Mouse (Mus musculus) CH12.LX (cell line): ENCODE measurements at regions not wholly inside any gene's neighbourhood (a gene's known extent, or its start where the extent isn't known, plus 50 kb on each side); places are given as distances from the start of the nearest gene placed in this dataset.

Experiments used
- DNase-seq: peaks from one replicate; pipeline ENCODE4 v3.0.0-alpha.2; 2013; ENCODE audit errors: extremely low read depth
- H3K27ac ChIP-seq: 2 replicates; pipeline ENCODE4 v1.5.1; 2012; ENCODE audit warnings: low read depth, mild to moderate bottlenecking, control low read depth, moderate library complexity; ENCODE audit not compliant: insufficient read depth
- H3K27me3 ChIP-seq: replicated peaks from 2 replicates; pipeline ENCODE3; 2012; ENCODE audit warnings: inconsistent platforms
- H3K36me3 ChIP-seq, 2 experiments: replicated peaks in 1 of 2; 2 replicates each; pipeline versions ENCODE3 to v1.6.1; 2012; ENCODE audit warnings: inconsistent platforms in 1 of 2, low read length in 1 of 2, mild to moderate bottlenecking in 1 of 2, mixed read lengths in 1 of 2, moderate library complexity in 1 of 2; ENCODE audit not compliant: control insufficient read depth in 1 of 2, insufficient read depth in 1 of 2
- H3K4me1 ChIP-seq, 2 experiments: 2 replicates each; pipeline ENCODE4 v1.6.1; 2012; ENCODE audit warnings: inconsistent platforms in 1 of 2, moderate library complexity in 1 of 2; ENCODE audit not compliant: insufficient read depth in 2 of 2, control insufficient read depth in 1 of 2
- H3K4me2 ChIP-seq: 2 replicates; pipeline ENCODE4 v1.6.1; 2012; ENCODE audit warnings: low read depth, mild to moderate bottlenecking, control low read depth; ENCODE audit not compliant: poor library complexity, insufficient read depth, severe bottlenecking
- H3K4me3 ChIP-seq, 3 experiments: fragments of 150-350 bp in 1 of 3; sonication (generic) in 1 of 3; replicated peaks in 1 of 3; 2 replicates each; pipeline versions ENCODE3 to v1.5.1; 2011 to 2012; ENCODE audit warnings: low read depth in 2 of 3, low read length in 2 of 3, mild to moderate bottlenecking in 2 of 3, moderate library complexity in 2 of 3, control low read depth in 1 of 3, improper control_type of control experiment in 1 of 3, inconsistent platforms in 1 of 3, mixed read lengths in 1 of 3; ENCODE audit not compliant: poor library complexity in 1 of 3
- H3K79me2 ChIP-seq: replicated peaks from 2 replicates; pipeline ENCODE4 v1.6.1; 2012; ENCODE audit warnings: mild to moderate bottlenecking, moderate library complexity; ENCODE audit not compliant: control insufficient read depth, poor library complexity, insufficient read depth, severe bottlenecking; ENCODE audit errors: extremely low read depth
- H3K9ac ChIP-seq: 2 replicates; pipeline ENCODE4 v1.6.1; 2012; ENCODE audit warnings: low read depth, mild to moderate bottlenecking, control low read depth, moderate library complexity; ENCODE audit not compliant: insufficient read depth
- H3K9me3 ChIP-seq: replicated peaks from 2 replicates; pipeline ENCODE3; 2012; ENCODE audit warnings: low read length, inconsistent platforms, mixed read lengths
- ETS1 ChIP-seq: conservative IDR thresholded peaks from 2 replicates; pipeline ENCODE4 v1.6.1; 2012; ENCODE audit warnings: low read depth, mild to moderate bottlenecking, inconsistent platforms, low read length, improper control_type of control experiment, moderate library complexity
- HCFC1 ChIP-seq: IDR thresholded peaks from 2 replicates; pipeline ENCODE4 v1.6.1; 2012; ENCODE audit warnings: low read depth, mild to moderate bottlenecking, inconsistent platforms, low read length, improper control_type of control experiment
- IRF4 ChIP-seq: IDR thresholded peaks from 2 replicates; pipeline ENCODE4 v1.6.1; 2014; ENCODE audit warnings: low read depth, mild to moderate bottlenecking, inconsistent platforms, low read length, improper control_type of control experiment
- JUN ChIP-seq: IDR thresholded peaks from 2 replicates; pipeline ENCODE4 v1.6.1; 2011; ENCODE audit warnings: low read depth, mild to moderate bottlenecking, low read length, improper control_type of control experiment, moderate library complexity; ENCODE audit not compliant: insufficient read depth
- MAZ ChIP-seq: IDR thresholded peaks from 2 replicates; pipeline ENCODE4 v1.6.1; 2012; ENCODE audit warnings: low read depth, mild to moderate bottlenecking, inconsistent platforms, low read length, improper control_type of control experiment, moderate library complexity
- MXI1 ChIP-seq: IDR thresholded peaks from 2 replicates; pipeline ENCODE4 v1.6.1; 2011; ENCODE audit warnings: mild to moderate bottlenecking, low read depth, low read length, improper control_type of control experiment
- MYC ChIP-seq: IDR thresholded peaks from 2 replicates; pipeline ENCODE4 v1.6.1; 2011; ENCODE audit warnings: low read depth, mild to moderate bottlenecking, improper control_type of control experiment, low read length
- NRF1 ChIP-seq: IDR thresholded peaks from 2 replicates; pipeline ENCODE4 v1.6.1; 2014; ENCODE audit warnings: low read depth, mild to moderate bottlenecking, inconsistent platforms, low read length, improper control_type of control experiment, moderate library complexity
- RCOR1 ChIP-seq: conservative IDR thresholded peaks from 2 replicates; pipeline ENCODE4 v1.6.1; 2012; ENCODE audit warnings: low read depth, mild to moderate bottlenecking, inconsistent platforms, low read length, improper control_type of control experiment
- SIN3A ChIP-seq: IDR thresholded peaks from 2 replicates; pipeline ENCODE4 v1.6.1; 2012; ENCODE audit warnings: low read length, improper control_type of control experiment, inconsistent platforms
- TCF12 ChIP-seq: IDR thresholded peaks from 2 replicates; pipeline ENCODE4 v1.6.1; 2014; ENCODE audit warnings: low read depth, mild to moderate bottlenecking, inconsistent platforms, low read length, improper control_type of control experiment
- UBTF ChIP-seq: IDR thresholded peaks from 2 replicates; pipeline ENCODE4 v1.6.1; 2012; ENCODE audit warnings: low read depth, mild to moderate bottlenecking, inconsistent platforms, low read length, improper control_type of control experiment, moderate library complexity
- USF1 ChIP-seq: IDR thresholded peaks from 2 replicates; pipeline ENCODE4 v1.6.1; 2014; ENCODE audit warnings: low read depth, mild to moderate bottlenecking, inconsistent platforms, low read length, improper control_type of control experiment
- USF2 ChIP-seq: conservative IDR thresholded peaks from 2 replicates; pipeline ENCODE4 v1.6.1; 2011; ENCODE audit warnings: low read depth, low read length, improper control_type of control experiment
- ZC3H11A ChIP-seq: IDR thresholded peaks from 2 replicates; pipeline ENCODE4 v1.6.1; 2012; ENCODE audit warnings: low read depth, mild to moderate bottlenecking, inconsistent platforms, low read length, improper control_type of control experiment
- ZMIZ1 ChIP-seq: IDR thresholded peaks from 2 replicates; pipeline ENCODE4 v1.6.1; 2012; ENCODE audit warnings: low read depth, mild to moderate bottlenecking, inconsistent platforms, low read length, improper control_type of control experiment
- ZNF384 ChIP-seq: IDR thresholded peaks from 2 replicates; pipeline ENCODE4 v1.6.1; 2012; ENCODE audit warnings: low read depth, low read length, improper control_type of control experiment, inconsistent platforms
- dilution Hi-C: fragments of 300-500 bp; cut with MboI; formaldehyde crosslinking; loops from 2 replicates; pipeline ENCODE4 v1.14.3; 2020; ENCODE audit warnings: low sequenced_read_pairs; ENCODE audit not compliant: extremely low pct_unique_long_range_greater_than_20kb, extremely low pct_ligation_motif_present
- in situ Hi-C: fragments of 300-500 bp; cut with MboI; formaldehyde crosslinking; loops from 3 replicates; pipeline ENCODE4 v1.14.3; 2019; ENCODE audit warnings: low sequenced_read_pairs, low pct_ligation_motif_present, low pct_unique_long_range_greater_than_20kb, mixed read lengths

DNA sequence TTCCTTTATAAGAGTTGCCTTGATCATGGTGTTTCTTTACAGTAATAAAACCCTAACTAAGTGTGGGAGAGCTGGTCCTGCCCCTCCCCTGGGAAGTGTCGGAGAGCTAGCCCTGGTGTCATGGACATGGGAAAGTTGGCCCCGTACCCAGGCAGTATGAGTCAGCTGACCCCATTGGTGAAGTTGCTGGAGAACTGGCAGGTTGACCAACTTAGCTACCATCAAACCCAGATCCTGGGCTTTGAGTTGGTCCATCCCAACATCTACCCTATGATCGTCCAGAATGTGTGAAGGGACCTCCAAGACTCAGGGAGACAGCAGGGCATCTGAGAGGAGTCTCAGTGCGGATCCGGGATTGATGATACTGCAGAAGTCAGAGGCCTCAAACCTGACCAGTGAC, 62.9 kb upstream of the Klf14 start:
- in situ Hi-C loops, result no loop called here
- Histone ChIP-seq H3K79me2 (no peaks in the 10 kb centered on the region), H3K27ac (no peak overlapping the region), H3K4me1 (no peaks in the 10 kb centered on the region), H3K36me3 (no peaks in the 10 kb centered on the region), H3K9me3 (no peaks in the 10 kb centered on the region), H3K4me2 (no peak overlapping the region), H3K4me3 (no peak overlapping the region), H3K9ac (no peak overlapping the region), H3K27me3 (no peaks in the 10 kb centered on the region)
- dilution Hi-C loops, result no loop called here
- TF ChIP-seq UBTF, result no peak
- no peak for TF ChIP-seq USF1
- TF ChIP-seq ZMIZ1, result no peak
- no peak for TF ChIP-seq RCOR1
- no peak for TF ChIP-seq TCF12
- TF ChIP-seq MXI1, result no peak
- no peak for TF ChIP-seq ZC3H11A
- DNase-seq, result no peak

GRCm38 (mm10) chr6:31029777-31030176, 70.9 kb upstream of the Klf14 start:
- H3K4me3 ChIP-seq, result no peak overlapping the region
- H3K36me3 ChIP-seq, result no peaks in the 10 kb centered on the region
- TF ChIP-seq SIN3A (no peak), USF1 (no peak), MXI1 (no peak), ZMIZ1 (no peak), HCFC1 (no peak), USF2 (no peak), MYC (no peak), NRF1 (no peak), MAZ (no peak)
- no peaks in the 10 kb centered on the region for H3K9me3 ChIP-seq
- H3K4me2 ChIP-seq, result no peak overlapping the region
- DNase-seq, result no peak
- dilution Hi-C loops (no loop called here), in situ Hi-C loops (no loop called here)
- H3K79me2 ChIP-seq, result no peaks in the 10 kb centered on the region
- peaks cover 0 to 3% of the 10 kb centered on the region in 2 experiments; a peak in 2 of 4 replicates for H3K4me1 ChIP-seq
- no peak overlapping the region for H3K27ac ChIP-seq
- H3K9ac ChIP-seq, result no peak overlapping the region
- H3K27me3 ChIP-seq, result no peaks in the 10 kb centered on the region

- H3K27me3 ChIP-seq, result no peaks in the 10 kb centered on the region
- dilution Hi-C loops (no loop called here), in situ Hi-C loops (no loop called here)
- H3K27ac ChIP-seq, result no peak overlapping the region
- no peak overlapping the region for H3K4me2 ChIP-seq
- TF ChIP-seq ZNF384, result no peak
- no peak for TF ChIP-seq IRF4
- no peak for TF ChIP-seq JUN
- no peak for TF ChIP-seq ETS1
- no peaks in the 10 kb centered on the region for H3K9me3 ChIP-seq
- H3K9ac ChIP-seq, result no peak overlapping the region
- no peaks in the 10 kb centered on the region for H3K79me2 ChIP-seq
- no peak for DNase-seq
- peaks cover 0 to 3% of the 10 kb centered on the region in 2 experiments; a peak in 2 of 4 replicates for H3K4me1 ChIP-seq
- H3K36me3 ChIP-seq, result no peaks in the 10 kb centered on the region
- no peak overlapping the region for H3K4me3 ChIP-seq
Observed at GRCm38 (mm10) chr6:31031022-31031421, 72.1 kb upstream of the Klf14 start.
